Mouse (Mus musculus) small intestine, adult 2 months (tissue): ENCODE measurements at regions not wholly inside any gene's neighbourhood (a gene's known extent, or its start where the extent isn't known, plus 50 kb on each side); places are given as distances from the start of the nearest gene placed in this dataset.

ENCODE experiments used
- H3K27ac ChIP-seq: fragments of 200-500 bp; 2 replicates; pipeline ENCODE4 v1.5.1; 2012; ENCODE audit warnings: low read depth, low read length, control low read depth, inconsistent platforms; ENCODE audit not compliant: insufficient read depth
- H3K27me3 ChIP-seq: fragments of 200-500 bp; 2 replicates; pipeline ENCODE4 v1.6.1; 2012; ENCODE audit warnings: mild to moderate bottlenecking, moderate library complexity, low read length, inconsistent platforms; ENCODE audit not compliant: control insufficient read depth, insufficient read depth
- H3K36me3 ChIP-seq: fragments of 200-500 bp; 2 replicates; pipeline ENCODE4 v1.6.1; 2012; ENCODE audit warnings: mild to moderate bottlenecking, low read length, control low read depth, inconsistent platforms; ENCODE audit not compliant: control insufficient read depth, insufficient read depth
- H3K4me1 ChIP-seq: fragments of 200-500 bp; 2 replicates; pipeline ENCODE4 v1.6.1; 2012; ENCODE audit warnings: low read length, inconsistent platforms, mixed read lengths; ENCODE audit not compliant: control insufficient read depth, insufficient read depth, insufficient read length
- H3K4me3 ChIP-seq: fragments of 200-500 bp; 2 replicates; pipeline ENCODE4 v1.5.1; 2012; ENCODE audit warnings: low read depth, mild to moderate bottlenecking, control low read depth, inconsistent platforms, low read length, moderate library complexity
- CTCF ChIP-seq: fragments of 200-500 bp; IDR thresholded peaks from 2 replicates; pipeline ENCODE4 v1.5.1; 2012; ENCODE audit warnings: low read depth, mild to moderate bottlenecking, control low read depth, inconsistent platforms, low read length, moderate library complexity, mixed read lengths; ENCODE audit not compliant: insufficient replicate concordance, insufficient read length; ENCODE audit errors: extremely low read depth
- POLR2A ChIP-seq: fragments of 200-500 bp; IDR thresholded peaks from 2 replicates; pipeline ENCODE4 v1.6.1; 2012; ENCODE audit warnings: low read depth, mild to moderate bottlenecking, control low read depth, inconsistent platforms, low read length, moderate library complexity
- WGBS: fragments of 180-500 bp; shearing (Covaris S2); methylation state at CpG from one replicate; pipeline ENCODE4 v1.1.7; 2018; 5-methylcytosine and 5-hydroxymethylcytosine counted together

DNA sequence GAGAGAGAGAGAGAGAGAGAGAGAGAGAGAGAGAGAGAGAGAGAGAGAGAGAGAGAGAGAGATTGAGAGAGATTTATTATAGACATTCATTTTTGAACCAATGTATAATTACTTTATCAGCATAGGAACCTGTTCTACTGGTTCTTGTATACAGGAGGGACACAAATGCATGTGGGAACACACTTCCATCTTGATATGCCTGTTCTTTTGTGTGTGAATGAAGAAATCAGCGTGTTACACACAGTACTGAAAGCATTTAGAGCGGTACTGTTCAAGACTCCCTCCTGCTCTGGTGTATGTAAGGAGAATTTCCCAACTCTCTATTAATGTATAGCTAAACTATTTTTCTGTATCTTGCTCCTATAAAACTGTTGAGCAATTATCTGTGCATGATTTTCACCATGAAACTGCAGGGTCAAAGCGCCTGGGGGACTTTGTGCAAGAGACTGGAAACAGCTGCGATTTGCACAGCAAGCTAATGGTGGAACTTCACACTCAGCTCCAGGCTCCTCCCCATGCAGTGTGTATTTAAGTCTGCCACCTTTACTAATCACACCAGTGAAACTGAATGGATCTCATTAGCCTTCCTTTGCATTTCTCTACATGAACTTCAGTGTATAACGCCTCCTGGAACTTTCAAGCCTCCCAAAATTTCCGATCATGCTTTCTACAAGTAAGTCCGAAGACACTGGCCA, 267.0 kb upstream of the 3110018I06Rik start:
- H3K27ac ChIP-seq: no peak overlapping the region
- H3K27me3 ChIP-seq: no peaks in the 10 kb centered on the region
- no peak for TF ChIP-seq CTCF
- no peak for TF ChIP-seq POLR2A
- no peaks in the 10 kb centered on the region for H3K4me1 ChIP-seq
- WGBS: 41% methylated on average over 7 of the region's 7 CpGs
- no peaks in the 10 kb centered on the region for H3K36me3 ChIP-seq
- no peak overlapping the region for H3K4me3 ChIP-seq

DNA sequence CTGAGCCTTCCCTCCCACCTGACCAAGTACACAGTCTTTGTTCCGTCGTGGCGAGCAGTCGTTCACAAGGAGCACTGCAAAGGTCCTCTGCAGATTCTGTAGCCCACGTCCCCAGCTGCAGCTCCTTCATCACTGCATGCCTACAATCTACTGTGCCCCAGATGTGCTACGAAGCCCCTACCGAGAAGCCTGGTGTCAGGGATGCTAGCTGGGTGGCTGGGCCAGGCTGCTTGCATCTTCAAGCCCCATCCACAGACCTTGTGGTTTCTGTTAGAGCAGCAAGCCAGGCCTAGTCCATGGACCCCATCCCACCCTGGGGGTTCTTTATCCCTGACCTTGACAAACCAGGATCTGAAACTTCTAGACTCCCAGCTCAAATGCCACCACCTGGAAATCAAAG, 266.3 kb upstream of the 3110018I06Rik start:
- TF ChIP-seq POLR2A: no peak
- no peak for TF ChIP-seq CTCF
- H3K27ac ChIP-seq: no peak overlapping the region
- no peaks in the 10 kb centered on the region for H3K27me3 ChIP-seq
- no peaks in the 10 kb centered on the region for H3K36me3 ChIP-seq
- WGBS: 82% methylated on average over 7 of the region's 7 CpGs
- no peaks in the 10 kb centered on the region for H3K4me1 ChIP-seq
- H3K4me3 ChIP-seq: no peak overlapping the region

DNA sequence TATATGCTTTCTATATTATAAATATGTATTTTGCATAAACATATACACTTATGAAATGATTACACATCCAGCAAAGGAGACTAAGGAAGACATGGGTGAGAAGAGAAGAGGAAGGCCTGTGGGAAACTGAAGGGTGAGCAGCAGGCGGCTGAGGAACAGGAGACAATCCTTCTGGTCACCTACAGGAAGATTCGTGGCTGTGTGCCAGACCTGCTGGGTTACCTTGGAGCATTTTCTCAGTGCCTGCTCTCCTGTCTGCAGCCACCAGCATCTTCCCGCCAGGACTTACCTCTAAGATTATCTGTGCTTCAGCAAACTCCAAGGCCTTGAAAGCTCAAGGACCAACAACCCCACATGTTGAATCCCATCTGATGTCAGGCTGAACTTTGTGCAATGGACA, 258.3 kb upstream of the 3110018I06Rik start:
- Histone ChIP-seq H3K27ac (no peak overlapping the region), H3K4me1 (no peaks in the 10 kb centered on the region), H3K27me3 (no peaks in the 10 kb centered on the region), H3K36me3 (no peaks in the 10 kb centered on the region), H3K4me3 (no peak overlapping the region)
- 72% methylated on average over 3 of the region's 3 CpGs for WGBS
- TF ChIP-seq CTCF: no peak

DNA sequence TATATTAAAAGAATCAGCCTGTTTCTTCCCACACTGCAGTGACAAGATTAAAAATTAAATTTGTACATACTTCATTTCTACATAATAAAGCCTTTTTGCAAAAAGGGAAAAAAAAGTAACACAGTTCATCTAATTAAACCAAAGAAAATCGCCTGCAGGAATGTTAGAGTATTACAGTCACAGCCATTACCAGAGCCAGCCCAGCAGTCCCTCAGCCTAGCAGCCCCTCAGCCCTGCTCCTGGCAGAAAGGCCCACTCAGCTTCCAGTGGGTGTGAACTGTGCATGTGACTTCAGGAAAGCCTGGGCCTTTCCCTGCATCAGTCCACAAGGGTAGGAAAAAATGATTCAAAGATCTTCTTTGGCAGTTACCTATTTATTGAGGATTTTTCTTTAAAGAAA, 256.8 kb upstream of the 3110018I06Rik start:
- Histone ChIP-seq H3K27me3 (no peaks in the 10 kb centered on the region), H3K36me3 (no peaks in the 10 kb centered on the region), H3K4me1 (no peaks in the 10 kb centered on the region), H3K27ac (no peak overlapping the region), H3K4me3 (no peak overlapping the region)
- TF ChIP-seq CTCF (no peak), POLR2A (no peak)
- 40% methylated on average over 1 of the region's 1 CpGs for WGBS

DNA sequence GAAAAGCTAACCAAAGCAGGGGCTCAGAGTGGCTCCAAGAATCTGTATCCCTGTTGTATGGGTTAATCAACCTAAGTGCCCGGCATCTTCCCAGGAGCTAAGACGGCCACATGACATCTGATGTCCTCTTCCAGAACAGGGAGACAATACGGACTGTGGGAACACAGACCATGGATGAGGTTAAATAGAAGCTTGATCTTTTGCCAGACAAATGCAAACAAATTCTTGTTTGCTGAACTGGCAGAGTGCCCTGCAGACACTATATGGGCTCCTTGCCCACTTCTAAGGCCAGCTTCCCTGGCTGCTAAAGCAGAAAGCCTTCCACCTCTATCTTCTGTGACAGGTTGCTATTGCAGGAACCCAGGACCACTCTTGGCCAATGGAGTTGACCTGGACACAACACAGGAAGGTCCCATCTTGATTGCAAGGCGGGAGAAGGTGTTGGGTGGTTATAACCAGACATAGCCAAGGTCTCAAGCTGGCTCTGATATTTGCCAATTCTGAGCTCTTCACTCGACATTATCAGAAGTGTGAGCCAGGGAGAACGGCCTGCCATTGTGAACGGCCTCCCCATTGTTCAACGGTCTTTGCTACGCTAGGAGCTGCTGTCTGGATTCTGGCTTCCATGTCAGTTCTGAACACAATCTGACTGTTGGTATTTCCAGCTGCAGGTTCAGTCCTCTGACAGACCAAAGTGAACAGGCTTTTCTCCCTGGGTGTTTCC, 237.5 kb upstream of the 3110018I06Rik start:
- Histone ChIP-seq H3K27me3 (no peaks in the 10 kb centered on the region), H3K36me3 (no peaks in the 10 kb centered on the region), H3K4me1 (no peaks in the 10 kb centered on the region), H3K4me3 (no peak overlapping the region), H3K27ac (no peak overlapping the region)
- no peak for TF ChIP-seq CTCF
- TF ChIP-seq POLR2A: no peak
- 21% methylated on average over 9 of the region's 9 CpGs for WGBS

DNA sequence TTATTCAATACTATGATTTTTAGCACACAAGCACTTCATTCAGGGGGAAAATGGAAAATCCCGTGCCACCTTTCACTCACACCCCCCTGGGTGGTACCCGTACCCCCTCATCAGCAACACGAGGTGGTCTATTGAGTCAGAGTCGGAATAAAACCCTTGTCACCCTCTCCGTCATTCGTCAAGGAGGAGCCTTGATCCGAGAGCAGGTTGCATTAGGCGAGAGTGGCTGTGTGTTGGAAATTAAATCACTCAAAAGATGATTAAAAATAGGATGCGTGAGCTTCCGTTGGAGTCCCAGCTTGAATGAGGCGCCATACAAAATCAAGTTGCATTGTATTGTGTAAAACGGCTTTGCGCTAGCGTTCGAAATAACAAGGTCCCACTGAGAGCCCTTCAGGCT, 236.5 kb upstream of the 3110018I06Rik start:
- Histone ChIP-seq H3K36me3 (no peaks in the 10 kb centered on the region), H3K27ac (no peak overlapping the region), H3K27me3 (no peaks in the 10 kb centered on the region), H3K4me1 (no peaks in the 10 kb centered on the region), H3K4me3 (no peak overlapping the region)
- TF ChIP-seq CTCF (no peak), POLR2A (no peak)
- WGBS: 85% methylated on average over 15 of the region's 15 CpGs

DNA sequence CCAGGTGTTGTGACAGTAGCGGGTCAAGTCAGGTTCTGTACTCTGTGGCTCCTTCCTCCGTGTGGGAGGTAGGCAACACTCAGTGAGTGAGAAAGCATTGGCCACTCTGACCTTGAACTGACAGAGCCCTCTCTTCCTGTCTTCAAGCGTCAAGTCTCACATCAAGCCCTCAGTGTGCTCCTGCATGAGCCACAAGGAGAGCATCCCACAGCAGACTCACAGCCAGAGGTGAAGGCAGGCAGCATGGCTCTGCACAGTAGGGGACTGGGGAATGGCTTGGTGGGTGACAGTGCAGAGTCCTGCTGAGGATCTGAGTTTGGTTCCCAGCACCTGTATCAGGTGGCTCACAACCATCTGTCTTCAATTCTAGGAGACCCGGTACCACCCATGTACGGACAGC, 226.4 kb upstream of the 3110018I06Rik start:
- TF ChIP-seq POLR2A: no peak
- TF ChIP-seq CTCF: no peak
- H3K4me1 ChIP-seq: no peaks in the 10 kb centered on the region
- 82% methylated on average over 5 of the region's 5 CpGs for WGBS
- no peaks in the 10 kb centered on the region for H3K27me3 ChIP-seq
- no peak overlapping the region for H3K27ac ChIP-seq
- H3K36me3 ChIP-seq: no peaks in the 10 kb centered on the region
- no peak overlapping the region for H3K4me3 ChIP-seq
